Mouse (Mus musculus) forebrain, embryonic 14.5 days (tissue): ENCODE results near the gene Pik3ap1. TPM values are rescaled to one million over a fixed set of nuclear protein-coding genes. Genes with fewer than 3 reads are reported as not detected.
"Not testable (repeated sequence)": the region's sequence is repeated elsewhere in the genome, so short reads cannot be mapped to it uniquely, and the experiment has no call there.

Experiments used
- ATAC-seq: fragments of 200-750 bp; cut with Nextera tagmentation; 2 replicates; pipeline ENCODE4 v1.8.0; 2017; ENCODE audit warnings: mild to moderate bottlenecking, moderate library complexity
- DNase-seq: peaks from one replicate; pipeline ENCODE4 v3.0.0-alpha.2; 2015; ENCODE audit warnings: low spot score
- H3K27ac ChIP-seq: fragments of 300-500 bp; sonication (generic); 2 replicates; pipeline ENCODE4 v1.5.1; 2014; ENCODE audit warnings: low read depth, mild to moderate bottlenecking, control low read depth, low read length, moderate library complexity
- H3K27me3 ChIP-seq: fragments of 300-500 bp; sonication (generic); replicated peaks from 2 replicates; pipeline ENCODE4 v1.6.1; 2014; ENCODE audit warnings: low read length, control low read depth, mixed read lengths; ENCODE audit not compliant: control insufficient read depth, insufficient read depth
- H3K36me3 ChIP-seq: fragments of 300-500 bp; sonication (generic); 2 replicates; pipeline ENCODE4 v1.6.1; 2014; ENCODE audit warnings: low read length, control low read depth; ENCODE audit not compliant: control insufficient read depth, insufficient read depth
- H3K4me1 ChIP-seq: fragments of 300-500 bp; sonication (generic); 2 replicates; pipeline ENCODE4 v1.6.1; 2014; ENCODE audit warnings: antibody characterized with exemption, low read length, control low read depth; ENCODE audit not compliant: control insufficient read depth, insufficient read depth
- H3K4me2 ChIP-seq: fragments of 300-500 bp; sonication (generic); 2 replicates; pipeline ENCODE4 v1.6.1; 2014; ENCODE audit warnings: mild to moderate bottlenecking, control low read depth, low read length
- H3K4me3 ChIP-seq: fragments of 300-500 bp; sonication (generic); 2 replicates; pipeline ENCODE4 v1.5.1; 2014; ENCODE audit warnings: low read depth, low read length, control low read depth
- H3K9ac ChIP-seq: fragments of 300-500 bp; sonication (generic); 2 replicates; pipeline ENCODE4 v1.6.1; 2014; ENCODE audit warnings: mild to moderate bottlenecking, low read length, control low read depth, moderate library complexity
- H3K9me3 ChIP-seq: fragments of 300-500 bp; sonication (generic); replicated peaks from 2 replicates; pipeline ENCODE4 v1.6.1; 2016; ENCODE audit warnings: low read length, control low read depth, mixed read lengths; ENCODE audit not compliant: control insufficient read depth
- WGBS: fragments of 180-500 bp; shearing (Covaris S2); extraction: QIAGEN DNeasy Blood & Tissue Kit; methylation state at CpG from one replicate; pipeline ENCODE4 v1.1.7; 2014; 5-methylcytosine and 5-hydroxymethylcytosine counted together
- polyA plus RNA-seq: library from polyadenylated mRNA; unstranded; fragments of >200 nt; fragmentation: Nextera tagmentation; extraction: Ambion mirVana; gene quantifications from 2 replicates; pipeline ENCODE4 v1.2.1, GENCODE M21; 2014

Gene Pik3ap1
- 1.7 and 1.8 TPM in 2 replicates for polyA plus RNA-seq

DNA sequence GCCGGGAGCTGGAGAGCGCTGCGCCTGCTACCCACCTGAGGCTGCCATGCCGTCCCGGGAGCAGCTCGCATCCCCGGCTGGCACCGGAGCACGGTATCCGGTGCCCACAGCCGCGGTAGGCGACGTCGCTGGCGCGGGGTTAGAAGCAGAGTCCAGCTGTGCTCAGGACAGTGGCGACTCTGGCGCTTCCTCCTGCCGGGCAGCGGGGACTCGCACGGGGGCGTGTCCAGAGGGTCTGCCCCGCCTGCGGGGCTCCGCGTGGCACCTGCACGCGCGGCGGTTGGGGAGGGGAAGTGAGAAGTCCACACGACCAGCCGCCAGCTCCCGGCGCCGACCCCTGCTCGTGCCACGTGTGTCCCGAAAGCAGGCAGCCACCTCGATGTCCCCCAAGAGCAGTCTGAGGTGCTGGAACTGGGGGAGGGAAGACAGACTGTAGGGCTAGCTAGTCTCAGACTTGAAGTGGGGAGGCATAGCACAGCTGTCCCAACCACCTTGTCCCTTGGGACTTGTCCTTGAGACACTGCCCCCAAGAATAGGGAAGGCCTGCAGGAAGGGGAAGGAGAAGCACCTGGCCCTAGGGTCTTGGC is at the start of gene Pik3ap1:
TSS of gene Pik3ap1 (minus strand) at position 181 of the 587 bp plus-strand sequence.
- Histone ChIP-seq H3K4me1 (peaks cover 4% of the 10 kb centered on the region; the same call in 1 of the 2 replicates), H3K9me3 (no peaks in the 10 kb centered on the region), H3K4me2 (peak within 1 kb of the TSS; percentile 95), H3K4me3 (peak within 1 kb of the TSS; percentile 41), H3K27ac (no peak within 1 kb of the TSS), H3K27me3 (no peaks in the 10 kb centered on the region; the same call in 1 of the 2 replicates), H3K36me3 (no peaks in the 10 kb centered on the region), H3K9ac (peak within 1 kb of the TSS; percentile 51; the same call in 1 of the 2 replicates)
- WGBS = 2% methylated on average over 41 of the region's 41 CpGs
- DNase-seq = peak; percentile 7
- no peak for ATAC-seq

DNA sequence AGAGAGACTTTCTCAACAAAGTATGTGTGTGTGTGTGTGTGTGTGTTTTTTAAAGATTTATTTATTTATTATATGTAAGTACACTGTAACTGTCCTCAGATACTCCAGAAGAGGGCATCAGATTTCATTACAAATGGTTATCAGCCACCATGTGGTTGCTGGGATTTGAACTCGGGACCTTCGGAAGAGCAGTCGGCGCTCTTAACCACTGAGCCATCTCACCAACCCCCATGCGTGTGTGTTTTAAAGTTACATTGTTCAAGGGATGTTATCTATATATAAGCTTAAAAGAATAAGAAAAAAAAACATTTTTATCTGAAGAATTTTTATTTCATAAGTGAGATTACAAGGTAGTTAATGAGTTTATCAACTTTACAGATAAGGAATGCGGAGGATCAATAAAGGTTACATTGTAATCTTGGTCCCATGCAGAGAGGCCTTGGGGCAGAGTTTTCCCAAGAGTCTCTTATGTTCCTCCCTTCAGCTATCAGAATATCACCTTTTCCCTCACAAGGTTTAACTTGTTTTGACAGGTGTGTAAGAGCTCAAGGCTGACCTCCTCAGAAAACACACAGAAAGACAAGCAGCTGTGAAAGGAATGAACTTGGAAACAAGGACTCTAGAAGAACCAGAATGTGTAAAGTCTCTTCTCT is 46.7 kb upstream of the Pik3ap1 start:
- not testable (repeated sequence) for H3K4me3 ChIP-seq, H3K4me2 ChIP-seq, DNase-seq, ATAC-seq, H3K9me3 ChIP-seq, H3K4me1 ChIP-seq, H3K36me3 ChIP-seq, H3K27me3 ChIP-seq, H3K9ac ChIP-seq, H3K27ac ChIP-seq
- WGBS = no CpG with 5 or more reads among the region's 6 CpGs

DNA sequence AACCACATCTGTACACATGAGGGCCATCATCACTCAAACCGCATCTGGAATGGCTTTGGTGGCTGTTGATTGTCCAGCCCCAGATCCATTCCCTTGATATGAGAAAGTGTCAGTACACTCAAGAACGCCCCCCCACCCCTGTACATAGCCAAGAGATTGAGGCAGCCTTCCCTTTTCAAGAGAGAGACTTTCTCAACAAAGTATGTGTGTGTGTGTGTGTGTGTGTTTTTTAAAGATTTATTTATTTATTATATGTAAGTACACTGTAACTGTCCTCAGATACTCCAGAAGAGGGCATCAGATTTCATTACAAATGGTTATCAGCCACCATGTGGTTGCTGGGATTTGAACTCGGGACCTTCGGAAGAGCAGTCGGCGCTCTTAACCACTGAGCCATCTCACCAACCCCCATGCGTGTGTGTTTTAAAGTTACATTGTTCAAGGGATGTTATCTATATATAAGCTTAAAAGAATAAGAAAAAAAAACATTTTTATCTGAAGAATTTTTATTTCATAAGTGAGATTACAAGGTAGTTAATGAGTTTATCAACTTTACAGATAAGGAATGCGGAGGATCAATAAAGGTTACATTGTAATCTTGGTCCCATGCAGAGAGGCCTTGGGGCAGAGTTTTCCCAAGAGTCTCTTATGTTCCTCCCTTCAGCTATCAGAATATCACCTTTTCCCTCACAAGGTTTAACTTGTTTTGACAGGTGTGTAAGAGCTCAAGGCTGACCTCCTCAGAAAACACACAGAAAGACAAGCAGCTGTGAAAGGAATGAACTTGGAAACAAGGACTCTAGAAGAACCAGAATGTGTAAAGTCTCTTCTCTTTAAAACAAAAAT is 41.2 kb upstream of the Pik3ap1 start:
- H3K9me3 ChIP-seq, H3K4me2 ChIP-seq, H3K9ac ChIP-seq, H3K36me3 ChIP-seq, ATAC-seq, H3K4me3 ChIP-seq, H3K27me3 ChIP-seq, H3K27ac ChIP-seq, H3K4me1 ChIP-seq, DNase-seq: not testable (repeated sequence)
- WGBS = no CpG with 5 or more reads among the region's 8 CpGs

DNA sequence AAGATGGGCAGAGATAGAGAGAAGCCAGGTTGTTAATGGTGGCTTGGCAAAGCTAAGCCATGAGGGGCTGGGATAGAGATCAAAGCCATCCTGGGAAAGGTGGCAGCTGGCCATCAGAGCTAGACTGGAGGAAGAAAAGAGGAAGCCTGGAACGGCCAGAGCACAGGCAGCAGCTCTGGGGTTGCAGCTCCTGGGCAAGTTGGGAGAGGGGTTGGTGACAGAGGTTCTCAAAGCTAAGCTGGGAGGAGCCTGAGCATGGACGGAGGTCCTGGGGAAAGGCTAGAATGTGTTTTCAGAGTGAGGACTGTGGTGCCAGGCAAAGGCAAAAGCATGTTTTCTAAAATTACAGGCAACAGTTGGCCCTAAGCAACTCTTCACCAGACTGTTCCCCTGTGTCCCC is 36.4 kb upstream of the Pik3ap1 start:
- no peak overlapping the region for H3K27ac ChIP-seq
- ATAC-seq = no peak
- no peaks in the 10 kb centered on the region for H3K4me1 ChIP-seq
- H3K36me3 ChIP-seq = no peaks in the 10 kb centered on the region
- WGBS = 88% methylated on average over 2 of the region's 2 CpGs
- H3K4me3 ChIP-seq = no peak overlapping the region
- DNase-seq = no peak
- H3K4me2 ChIP-seq = no peak overlapping the region
- no peaks in the 10 kb centered on the region for H3K27me3 ChIP-seq
- no peak overlapping the region for H3K9ac ChIP-seq
- H3K9me3 ChIP-seq = no peaks in the 10 kb centered on the region

DNA sequence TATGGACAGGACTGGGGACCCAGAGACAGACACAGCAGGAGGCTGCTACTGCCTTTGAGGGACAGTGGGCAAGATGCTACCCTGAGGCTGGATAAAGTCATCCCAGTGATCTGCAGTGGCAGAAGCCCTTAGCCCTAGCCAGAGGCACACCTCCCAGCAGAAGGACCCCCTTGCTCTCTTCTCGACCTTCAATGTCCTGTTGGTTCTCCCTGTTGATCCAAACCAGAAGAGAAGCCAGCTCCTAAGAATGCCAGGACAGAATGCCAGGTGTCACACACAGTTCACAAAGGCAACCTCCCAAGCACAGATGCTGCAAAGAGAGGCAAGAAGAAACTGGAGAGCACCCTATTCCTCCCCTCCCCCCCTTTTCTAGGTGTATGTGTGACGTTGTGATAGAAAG is 33.9 kb upstream of the Pik3ap1 start:
- no peaks in the 10 kb centered on the region for H3K27me3 ChIP-seq
- H3K4me3 ChIP-seq = no peak overlapping the region
- H3K9me3 ChIP-seq = no peaks in the 10 kb centered on the region
- 82% methylated on average over 2 of the region's 2 CpGs for WGBS
- no peak overlapping the region for H3K9ac ChIP-seq
- no peak overlapping the region for H3K4me2 ChIP-seq
- ATAC-seq (no peak), DNase-seq (no peak)
- no peak overlapping the region for H3K27ac ChIP-seq
- H3K4me1 ChIP-seq = no peaks in the 10 kb centered on the region
- no peaks in the 10 kb centered on the region for H3K36me3 ChIP-seq

DNA sequence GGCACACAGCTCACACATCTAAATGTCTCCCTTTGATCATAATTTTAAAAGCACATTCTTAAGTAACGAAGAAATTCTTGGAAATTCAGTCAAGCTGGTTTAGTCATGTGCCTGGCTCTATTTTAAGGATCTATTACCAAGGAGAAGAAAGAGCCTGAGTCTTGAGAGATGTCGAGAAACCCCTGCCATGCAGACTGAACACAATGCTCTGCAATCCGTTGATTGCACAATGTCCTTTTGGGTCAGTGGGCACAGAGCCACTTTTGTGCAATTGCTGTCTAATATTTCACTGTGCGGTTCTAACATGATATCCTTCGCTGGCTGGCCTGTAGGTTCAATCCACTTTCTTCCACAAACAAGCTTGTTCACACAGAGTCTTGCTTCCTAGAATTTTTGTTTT is 33.1 kb upstream of the Pik3ap1 start:
- Histone ChIP-seq H3K4me3 (no peak overlapping the region), H3K27me3 (no peaks in the 10 kb centered on the region), H3K4me2 (no peak overlapping the region), H3K4me1 (no peaks in the 10 kb centered on the region), H3K36me3 (no peaks in the 10 kb centered on the region), H3K9ac (no peak overlapping the region), H3K27ac (no peak overlapping the region), H3K9me3 (no peaks in the 10 kb centered on the region)
- WGBS = 25% methylated on average over 5 of the region's 5 CpGs
- ATAC-seq (no peak), DNase-seq (no peak)

DNA sequence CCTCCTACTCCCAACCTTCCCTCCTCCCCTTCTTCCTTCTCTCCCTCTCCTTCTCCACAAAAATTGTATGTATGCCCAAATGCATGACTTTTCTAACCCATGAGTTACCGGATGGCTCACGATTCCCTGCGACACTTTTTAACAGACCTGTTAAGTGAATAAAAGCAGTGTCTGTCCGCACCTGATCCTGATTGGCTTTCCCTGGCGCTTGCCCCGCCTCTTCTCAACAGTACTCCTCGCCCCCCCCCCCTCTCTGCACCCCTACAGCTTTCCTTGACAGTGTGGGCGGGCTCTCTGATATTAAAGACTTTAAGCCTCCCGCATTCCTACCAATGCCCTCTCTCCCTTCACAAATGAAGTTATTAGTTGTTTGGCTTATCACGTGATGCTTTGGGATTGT is 31.3 kb upstream of the Pik3ap1 start:
- Histone ChIP-seq H3K4me3 (no peak overlapping the region), H3K9me3 (no peaks in the 10 kb centered on the region), H3K4me2 (no peak overlapping the region), H3K36me3 (no peaks in the 10 kb centered on the region), H3K27me3 (no peaks in the 10 kb centered on the region), H3K27ac (no peak overlapping the region), H3K4me1 (no peaks in the 10 kb centered on the region), H3K9ac (no peak overlapping the region)
- ATAC-seq = no peak
- DNase-seq = no peak
- WGBS = 41% methylated on average over 10 of the region's 10 CpGs

DNA sequence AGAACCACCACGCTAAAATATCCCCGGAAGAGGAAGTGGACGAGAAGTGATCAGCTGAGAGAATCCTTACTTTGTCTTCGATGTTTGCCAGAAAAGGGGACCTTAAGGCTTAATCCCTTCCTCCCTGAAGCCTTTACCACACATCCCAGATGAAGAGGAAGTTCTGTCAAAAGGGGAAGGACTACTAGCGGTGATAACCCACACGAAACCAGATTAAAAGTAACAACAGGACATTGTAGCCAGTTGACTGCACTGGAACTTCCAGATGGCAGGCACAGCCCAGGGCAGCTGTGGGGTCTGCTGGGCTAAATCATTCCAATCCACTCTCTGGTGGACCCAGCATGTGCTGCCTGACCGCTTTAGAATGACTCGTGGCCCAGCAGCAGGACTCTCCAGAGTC is 17.7 kb upstream of the Pik3ap1 start:
- Histone ChIP-seq H3K4me3 (no peak overlapping the region), H3K27me3 (no peaks in the 10 kb centered on the region), H3K9me3 (no peaks in the 10 kb centered on the region), H3K36me3 (no peaks in the 10 kb centered on the region), H3K4me1 (no peaks in the 10 kb centered on the region), H3K9ac (no peak overlapping the region), H3K4me2 (no peak overlapping the region), H3K27ac (no peak overlapping the region)
- 89% methylated on average over 8 of the region's 8 CpGs for WGBS
- no peak for DNase-seq
- ATAC-seq = no peak

DNA sequence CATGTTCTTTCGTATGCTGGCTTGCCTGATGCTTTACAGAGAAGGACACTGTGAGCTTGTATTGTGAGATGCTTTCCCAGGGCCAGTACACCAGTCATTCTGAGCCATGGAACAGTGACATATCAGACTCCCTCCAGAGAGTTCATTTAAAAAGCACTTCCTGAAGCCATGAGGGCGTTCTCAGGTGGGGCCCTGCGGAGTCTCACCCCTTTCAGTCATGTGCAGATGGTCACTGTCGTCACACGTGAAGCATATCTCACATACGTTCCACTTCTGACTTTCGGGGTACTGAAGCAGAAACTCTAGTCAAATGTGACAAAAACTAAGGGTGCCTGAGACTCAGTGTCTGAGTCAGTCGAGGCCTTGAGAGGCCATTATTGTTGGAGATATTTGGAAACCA is 6.0 kb upstream of the Pik3ap1 start:
- no peak overlapping the region for H3K9ac ChIP-seq
- WGBS = 81% methylated on average over 8 of the region's 8 CpGs
- DNase-seq (no peak), ATAC-seq (no peak)
- no peaks in the 10 kb centered on the region for H3K4me1 ChIP-seq
- no peaks in the 10 kb centered on the region for H3K36me3 ChIP-seq
- no peak overlapping the region for H3K4me3 ChIP-seq
- H3K27me3 ChIP-seq = no peaks in the 10 kb centered on the region
- H3K27ac ChIP-seq = no peak overlapping the region
- no peaks in the 10 kb centered on the region for H3K9me3 ChIP-seq
- H3K4me2 ChIP-seq = no peak overlapping the region
